Mouse (Mus musculus) cortical plate, adult 2 months (tissue): ENCODE results near the gene Myo6. TPM values are rescaled to one million over a fixed set of nuclear protein-coding genes. Genes with fewer than 3 reads are reported as not detected.

Experiments
- H3K27ac ChIP-seq: fragments of 200-500 bp; 2 replicates; pipeline ENCODE4 v1.5.1; 2012; ENCODE audit warnings: low read length, control low read depth, inconsistent platforms; ENCODE audit not compliant: insufficient read depth
- H3K4me1 ChIP-seq: fragments of 200-500 bp; 2 replicates; pipeline ENCODE4 v1.6.1; 2011; ENCODE audit warnings: low read length; ENCODE audit not compliant: control insufficient read depth, insufficient read depth
- H3K4me3 ChIP-seq: fragments of 200-500 bp; 2 replicates; pipeline ENCODE4 v1.5.1; 2011; ENCODE audit warnings: mild to moderate bottlenecking, low read length, control low read depth; ENCODE audit not compliant: insufficient read depth
- CTCF ChIP-seq: fragments of 200-500 bp; IDR thresholded peaks from 2 replicates; pipeline ENCODE4 v1.5.1; 2011; ENCODE audit warnings: mild to moderate bottlenecking, control low read depth, low read length; ENCODE audit not compliant: insufficient read depth; ENCODE audit errors: extremely low read depth
- POLR2A ChIP-seq: fragments of 200-500 bp; IDR thresholded peaks from 2 replicates; pipeline ENCODE4 v1.6.1; 2011; ENCODE audit warnings: mild to moderate bottlenecking, low read length, control low read depth; ENCODE audit not compliant: insufficient read depth; ENCODE audit errors: extremely low read depth
- polyA plus RNA-seq: library from polyadenylated mRNA; depleted of rRNA; stranded (reverse); fragments of >200 nt; gene quantifications from 2 replicates; pipeline ENCODE4 v1.2.3, GENCODE M21; 2012

The Myo6 gene
- polyA plus RNA-seq, 1 experiment, result 48.9 TPM

- Histone ChIP-seq H3K4me3 (no peak overlapping the region), H3K27ac (no peak overlapping the region), H3K4me1 (no peaks in the 10 kb centered on the region; the same call in 1 of the 2 replicates)
- no peak for TF ChIP-seq POLR2A
- no peak for TF ChIP-seq CTCF
Observed at GRCm38 (mm10) chr9:80218718-80219117, 53.9 kb downstream of the Myo6 start.

- Histone ChIP-seq H3K4me3 (no peak overlapping the region), H3K4me1 (no peaks in the 10 kb centered on the region; the same call in none of the 2 replicates), H3K27ac (no peak overlapping the region)
- no peak for TF ChIP-seq CTCF
- no peak for TF ChIP-seq POLR2A
Observed at GRCm38 (mm10) chr9:80223989-80224635, 59.3 kb downstream of the Myo6 start.

- no peak overlapping the region for H3K27ac ChIP-seq
- H3K4me3 ChIP-seq, result no peak overlapping the region
- TF ChIP-seq CTCF, result no peak
- no peak for TF ChIP-seq POLR2A
- H3K4me1 ChIP-seq, result no peaks in the 10 kb centered on the region; the same call in none of the 2 replicates
Observed at GRCm38 (mm10) chr9:80226579-80227325, 61.9 kb downstream of the Myo6 start.

- H3K4me3 ChIP-seq, result no peak overlapping the region
- H3K4me1 ChIP-seq, result peaks cover 2% of the 10 kb centered on the region; the same call in 1 of the 2 replicates
- no peak overlapping the region for H3K27ac ChIP-seq
- TF ChIP-seq POLR2A (no peak), CTCF (no peak)
Observed at GRCm38 (mm10) chr9:80233831-80234455, 69.1 kb downstream of the Myo6 start.

GRCm38 (mm10) chr9:80237184-80237799 is 72.5 kb downstream of the Myo6 start:
- peaks cover 2% of the 10 kb centered on the region; the same call in 1 of the 2 replicates for H3K4me1 ChIP-seq
- no peak overlapping the region for H3K4me3 ChIP-seq
- TF ChIP-seq POLR2A, result no peak
- no peak for TF ChIP-seq CTCF
- H3K27ac ChIP-seq, result no peak overlapping the region

- Histone ChIP-seq H3K4me1 (peaks cover 2% of the 10 kb centered on the region; the same call in 1 of the 2 replicates), H3K27ac (0 out of 2 replicates have a peak overlapping the region, but pooled peaks have one; percentile 40), H3K4me3 (no peak overlapping the region)
- no peak for TF ChIP-seq POLR2A
- TF ChIP-seq CTCF, result no peak
Observed at GRCm38 (mm10) chr9:80241719-80242118, 76.9 kb downstream of the Myo6 start.

- TF ChIP-seq POLR2A (no peak), CTCF (no peak)
- no peak overlapping the region for H3K27ac ChIP-seq
- H3K4me1 ChIP-seq, result no peaks in the 10 kb centered on the region
- H3K4me3 ChIP-seq, result no peak overlapping the region
Observed at GRCm38 (mm10) chr9:80252146-80252545, 87.3 kb downstream of the Myo6 start.

GRCm38 (mm10) chr9:80253241-80253640 is 88.4 kb downstream of the Myo6 start:
- Histone ChIP-seq H3K4me1 (no peaks in the 10 kb centered on the region), H3K4me3 (no peak overlapping the region), H3K27ac (no peak overlapping the region)
- TF ChIP-seq CTCF (no peak), POLR2A (no peak)

GRCm38 (mm10) chr9:80256561-80256960 is 91.7 kb downstream of the Myo6 start:
- Histone ChIP-seq H3K4me3 (no peak overlapping the region), H3K27ac (no peak overlapping the region), H3K4me1 (no peaks in the 10 kb centered on the region)
- TF ChIP-seq POLR2A, result no peak
- TF ChIP-seq CTCF, result no peak
